Mouse (Mus musculus): Measurements from ENCODE around the gene Hoxd12.

DNA sequence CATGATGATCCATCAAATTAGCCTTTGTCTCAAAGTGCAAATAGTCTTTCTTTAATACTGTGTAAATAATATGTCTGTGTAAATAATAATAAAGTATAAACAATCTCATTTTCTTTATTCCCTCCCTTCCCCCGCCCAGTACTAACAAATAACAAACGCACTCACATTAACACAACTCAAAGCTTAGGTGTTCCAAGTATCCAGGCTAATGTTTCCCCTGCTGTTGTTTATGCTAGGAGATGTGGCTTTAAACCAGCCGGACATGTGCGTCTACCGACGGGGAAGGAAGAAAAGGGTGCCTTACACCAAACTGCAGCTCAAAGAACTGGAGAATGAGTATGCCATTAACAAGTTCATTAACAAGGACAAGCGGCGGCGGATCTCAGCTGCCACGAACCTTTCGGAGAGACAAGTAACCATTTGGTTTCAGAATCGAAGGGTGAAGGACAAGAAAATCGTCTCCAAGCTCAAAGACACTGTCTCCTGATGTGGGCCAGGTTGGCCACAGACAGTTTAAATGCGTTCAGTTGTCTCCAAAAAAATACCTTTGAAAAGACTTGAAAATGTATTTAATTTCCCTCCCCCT is 5.1 kb upstream of the Hoxd12 start:
- TF ChIP-seq CTCF (IDR thresholded peaks at IDR 0.05; ENCODE audit: insufficient read depth, low read length) (no peak), POLR2A (IDR thresholded peaks at IDR 0.05; ENCODE audit: borderline replicate concordance, extremely low read depth, low read depth, low read length) (no peak)
